Mouse (Mus musculus): ENCODE data around the gene Fubp1. TPM values are rescaled to one million over a fixed set of nuclear protein-coding genes. Genes with fewer than 3 reads are reported as not detected.
"Not testable (repeated sequence)": the region's sequence is repeated elsewhere in the genome, so short reads cannot be mapped to it uniquely, and the experiment has no call there.

The Fubp1 gene
- polyA plus RNA-seq, 2 experiments from 2014 or later = 222 to 239 TPM

DNA sequence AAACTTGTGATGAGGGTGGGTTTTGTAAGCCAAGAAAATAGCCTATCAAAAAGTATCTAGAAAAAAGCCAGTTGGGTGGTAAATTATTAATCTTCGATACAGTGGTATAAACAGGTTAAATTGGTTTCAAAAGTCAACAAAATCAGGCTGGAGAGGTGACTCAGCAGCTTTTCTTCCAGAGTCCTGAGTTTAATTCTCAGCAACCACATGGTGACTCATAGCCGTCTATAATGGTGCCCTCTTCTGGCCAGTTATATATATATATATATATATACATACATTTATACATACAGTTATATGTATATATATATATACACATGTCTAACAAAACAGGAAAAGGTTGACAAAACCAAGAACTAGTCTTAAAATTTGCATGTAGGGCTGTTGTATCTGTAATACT lies 28.6 kb downstream of the Fubp1 start:
- peak; percentile 66 for ATAC-seq

DNA sequence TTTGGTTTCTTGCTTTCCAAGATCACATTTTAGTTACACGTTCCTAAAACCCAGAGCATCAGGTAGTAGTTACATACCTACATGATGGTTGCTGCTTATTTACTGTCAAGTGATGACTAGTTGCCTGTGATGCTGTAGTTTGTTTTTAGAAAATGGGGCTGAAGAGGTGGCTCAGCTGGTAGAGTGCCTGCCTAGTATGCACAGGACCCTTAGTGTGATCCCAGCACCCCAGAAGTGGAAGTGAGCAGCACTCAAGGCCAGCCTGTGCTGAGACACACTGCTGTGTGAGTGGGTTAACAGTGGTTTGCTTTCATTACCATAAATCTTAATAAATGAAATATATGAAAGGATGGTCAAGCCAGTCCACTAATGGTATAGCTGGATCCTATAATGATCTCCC lies 29.4 kb downstream of the Fubp1 start:
- ATAC-seq = no peak

DNA sequence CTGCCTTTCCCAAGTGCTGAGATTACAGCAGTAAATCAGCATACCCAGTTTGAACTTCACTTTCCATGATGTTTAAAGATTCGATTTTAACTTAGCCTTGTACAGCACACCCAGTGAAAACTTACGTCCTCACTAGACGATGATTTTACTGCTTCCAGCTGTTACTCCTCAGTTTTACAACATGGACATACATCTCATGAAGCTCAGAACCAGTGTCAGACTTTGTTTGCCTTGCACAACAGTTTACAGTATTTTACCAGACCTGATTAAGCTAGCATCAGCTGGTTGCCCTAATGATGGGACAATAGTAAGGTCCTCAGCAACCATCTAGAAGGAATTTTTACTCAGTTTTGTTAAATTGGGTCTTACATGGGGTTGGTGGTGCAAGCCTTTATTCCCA lies 30.9 kb downstream of the Fubp1 start:
- ATAC-seq = no peak

DNA sequence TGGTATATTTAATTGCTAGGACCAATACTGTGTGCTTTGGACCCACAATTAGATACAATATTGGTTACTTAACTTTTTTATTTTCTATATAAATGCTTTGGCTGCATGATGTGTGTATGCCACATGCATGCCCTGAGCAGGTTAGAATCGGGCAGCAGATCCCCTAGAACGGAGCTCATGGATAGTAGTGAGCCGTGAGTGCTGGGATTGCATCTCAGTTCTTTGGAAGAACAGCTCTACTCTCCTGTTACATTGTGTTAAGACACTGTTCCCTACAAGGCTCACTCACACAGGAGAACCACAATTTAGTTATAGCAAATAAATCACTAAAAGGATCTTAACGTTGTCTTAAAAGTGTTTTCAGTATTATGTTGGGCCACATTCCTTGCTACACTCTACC lies 33.1 kb downstream of the Fubp1 start:
- ATAC-seq = no peak

DNA sequence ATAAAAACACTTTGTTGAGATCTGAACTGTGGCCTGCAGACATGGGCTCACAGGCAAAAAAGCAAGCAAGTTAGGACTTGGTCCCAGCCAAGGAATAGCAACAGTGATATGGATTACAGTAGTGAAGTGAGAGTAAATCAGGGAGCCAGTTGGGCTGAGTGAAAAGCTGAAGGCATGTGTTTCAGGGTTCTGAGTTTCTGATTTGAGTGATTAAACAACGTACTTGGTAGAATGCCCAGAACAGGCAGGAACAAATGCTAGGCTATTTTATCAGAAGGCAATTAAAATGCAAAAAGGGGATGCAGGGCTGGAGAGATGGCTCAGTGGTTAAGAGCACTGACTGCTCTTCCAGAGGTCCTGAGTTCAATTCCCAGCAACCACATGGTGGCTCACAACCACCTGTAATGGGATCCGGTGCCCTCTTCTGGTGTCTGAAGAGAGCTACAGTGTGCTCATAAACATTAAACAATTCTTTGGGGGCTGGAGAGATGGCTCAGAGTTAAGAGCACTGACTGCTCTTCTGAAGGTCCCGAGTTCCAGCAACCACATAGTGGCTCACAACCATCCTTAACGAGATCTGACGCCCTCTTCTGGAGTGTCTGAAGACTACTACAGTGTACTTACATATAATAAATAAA lies 35.2 kb downstream of the Fubp1 start:
- no peak for ATAC-seq

DNA sequence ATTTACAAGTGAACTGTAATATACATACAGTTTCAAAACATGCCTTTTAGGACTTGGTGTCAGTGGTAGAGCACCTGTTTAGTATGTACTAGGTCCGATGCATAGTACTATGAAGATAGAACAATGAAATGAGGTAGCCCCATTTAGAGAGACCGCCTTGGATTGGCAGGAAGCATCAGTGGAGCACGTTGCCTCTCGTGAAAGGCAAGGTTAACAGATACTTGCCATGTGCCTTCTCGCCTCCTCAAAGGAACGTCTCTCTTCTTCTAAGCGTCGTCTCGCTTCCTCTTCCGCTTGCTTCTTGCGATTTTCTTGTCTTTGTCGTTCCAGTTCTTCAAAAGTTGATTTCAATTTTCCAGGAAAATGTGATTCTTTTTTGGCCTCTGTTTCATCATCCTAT lies 37.5 kb downstream of the Fubp1 start:
- no peak for ATAC-seq

DNA sequence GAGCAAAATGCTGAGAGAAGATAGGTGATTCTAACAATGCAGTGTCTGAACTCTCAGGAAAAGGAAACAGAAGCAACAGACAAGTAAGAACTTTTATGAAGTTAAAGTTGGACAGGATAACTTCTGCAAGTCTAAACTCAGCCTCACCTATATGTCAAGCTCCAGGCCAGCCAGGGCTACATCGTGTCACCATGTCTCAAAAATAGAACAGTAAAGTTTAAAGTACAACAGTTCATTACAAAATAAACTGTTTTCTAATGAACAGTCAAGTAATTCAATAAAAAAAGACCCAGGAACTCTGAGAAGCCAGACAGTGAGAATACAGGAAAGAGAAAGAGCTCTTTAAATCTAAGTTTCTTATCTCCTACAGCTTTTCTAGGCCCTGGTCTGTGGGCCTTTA lies 40.3 kb downstream of the Fubp1 start:
- no peak for ATAC-seq

DNA sequence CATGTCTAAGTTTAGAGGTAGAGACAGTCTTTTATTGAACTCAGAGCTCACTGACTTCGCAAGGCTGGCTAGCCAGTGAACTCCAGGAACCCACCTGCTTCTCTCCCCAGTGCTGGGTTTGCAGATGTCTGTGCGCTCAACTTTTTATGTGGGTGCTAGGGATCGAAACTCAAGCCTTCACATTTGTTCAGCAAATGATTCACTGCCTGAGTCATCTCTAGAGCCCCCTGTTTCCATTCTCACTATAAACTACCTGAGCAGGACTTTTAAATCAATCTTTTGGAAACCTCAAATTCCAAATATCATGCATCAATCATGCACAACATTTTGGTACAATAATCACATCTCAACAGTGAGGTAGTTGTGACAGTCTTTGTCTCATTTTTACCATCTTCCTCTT lies 47.3 kb downstream of the Fubp1 start:
- no peak for ATAC-seq

DNA sequence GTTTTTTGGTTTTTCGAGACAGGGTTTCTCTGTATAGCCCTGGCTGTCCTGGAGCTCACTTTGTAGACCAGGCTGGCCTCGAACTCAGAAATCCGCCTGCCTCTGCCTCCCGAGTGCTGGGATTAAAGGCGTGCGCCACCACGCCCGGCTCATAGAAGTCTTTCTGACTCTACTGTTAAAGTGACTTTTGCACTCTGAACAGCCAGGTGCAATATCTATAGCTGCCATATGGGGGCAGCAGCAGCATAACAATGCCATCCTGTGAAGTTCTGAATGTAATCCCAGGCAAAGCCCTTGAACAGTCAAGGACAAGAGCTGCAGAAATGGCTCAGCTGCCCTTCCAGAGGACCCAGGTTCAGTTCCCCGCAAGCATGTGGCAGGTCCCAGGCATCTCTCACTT lies 49.2 kb downstream of the Fubp1 start:
- ATAC-seq = not testable (repeated sequence)

DNA sequence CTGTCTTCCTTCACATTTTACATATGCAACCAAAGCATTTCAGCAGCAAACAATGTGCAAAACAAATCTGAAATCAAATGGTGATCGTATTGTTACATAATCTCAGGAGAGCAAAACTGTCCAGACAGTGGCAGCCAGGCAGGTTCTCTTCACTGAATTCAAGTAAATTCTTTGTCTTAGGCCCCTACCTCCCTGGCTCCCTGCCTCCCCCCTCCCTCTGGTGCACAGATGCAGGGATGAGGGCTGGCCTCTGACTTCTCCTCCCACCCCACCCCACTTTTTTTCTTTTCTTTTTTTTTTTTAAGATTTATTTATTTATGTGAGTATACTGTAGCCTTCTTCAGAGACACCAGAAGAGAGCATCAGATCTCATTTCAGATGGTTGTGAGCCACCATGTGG lies 50.1 kb downstream of the Fubp1 start:
- ATAC-seq = no peak

DNA sequence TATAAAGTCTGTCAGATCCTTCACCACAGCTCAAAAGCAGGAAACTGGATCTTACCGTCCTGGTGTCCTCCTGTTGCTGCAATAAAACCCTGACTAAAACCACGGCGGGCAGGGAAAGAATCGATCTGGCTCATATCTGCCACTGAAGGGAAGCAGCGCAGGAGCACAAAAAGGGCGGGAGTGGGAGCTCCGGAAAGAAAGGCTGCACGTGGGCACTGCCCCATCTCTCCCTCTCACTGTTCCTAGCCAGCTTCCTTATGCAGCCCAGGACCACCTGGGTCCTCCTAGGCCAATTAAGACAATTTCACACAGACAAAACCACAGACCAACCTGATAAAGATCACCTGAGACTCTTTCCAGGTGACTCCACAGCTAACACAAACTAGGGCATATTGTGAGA lies 51.2 kb downstream of the Fubp1 start:
- no peak for ATAC-seq

DNA sequence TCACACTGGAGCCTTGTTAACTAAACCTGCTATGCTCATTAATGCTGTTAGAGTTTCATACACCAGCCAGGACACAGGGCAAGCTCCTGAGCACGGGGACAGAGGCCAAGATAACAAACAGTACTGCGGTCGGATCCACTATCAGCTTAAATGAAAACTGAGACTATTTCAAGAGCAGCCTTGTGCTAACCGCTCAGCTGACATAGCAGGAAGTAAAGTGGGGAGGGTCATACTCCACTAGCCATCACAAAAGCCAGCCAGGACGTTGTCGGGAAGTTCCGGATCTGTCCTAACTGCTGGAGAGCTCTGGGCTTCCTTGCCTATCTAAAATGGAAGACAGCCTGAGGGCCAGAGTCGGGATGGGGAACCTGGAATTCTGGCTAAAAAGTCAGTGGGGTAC lies 51.7 kb downstream of the Fubp1 start:
- ATAC-seq = no peak

DNA sequence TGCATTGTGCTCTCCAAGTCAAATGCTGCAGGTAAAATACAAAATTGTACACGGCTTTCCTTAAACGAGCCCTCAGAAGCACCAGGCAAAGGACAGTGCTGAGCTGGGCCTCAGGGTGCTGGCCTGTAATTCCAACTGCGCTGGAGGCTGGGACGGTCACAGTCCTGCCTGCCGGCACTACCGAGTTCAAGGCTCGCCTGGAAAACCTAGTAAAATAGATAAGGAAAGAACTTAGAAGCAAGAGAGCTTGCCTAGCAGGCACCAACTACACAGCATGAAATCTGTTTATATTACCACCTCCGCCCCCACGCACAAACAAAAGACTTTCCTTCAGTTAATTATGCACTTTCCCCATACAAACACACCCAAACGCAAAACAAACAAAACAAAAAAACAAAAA lies 54.2 kb downstream of the Fubp1 start:
- ATAC-seq = no peak

DNA sequence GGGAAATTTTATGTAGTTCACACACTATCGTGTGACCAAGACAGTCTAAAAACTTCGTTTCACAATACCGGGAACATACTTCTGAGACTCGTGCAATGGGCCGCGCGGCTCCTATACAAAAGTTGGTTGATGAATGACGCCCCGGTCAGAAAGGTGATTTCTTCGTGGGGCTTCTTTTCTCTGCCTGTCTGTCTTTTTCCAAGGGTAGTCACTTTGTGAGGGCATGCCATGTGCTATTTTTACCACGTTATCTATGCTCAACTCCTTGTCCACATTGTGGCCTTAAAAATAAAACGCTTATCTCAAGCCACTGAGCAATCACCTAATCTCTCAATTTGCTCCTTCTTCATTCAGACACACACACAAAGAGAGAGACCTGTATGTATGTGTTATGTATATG lies 54.6 kb downstream of the Fubp1 start:
- no peak for ATAC-seq

DNA sequence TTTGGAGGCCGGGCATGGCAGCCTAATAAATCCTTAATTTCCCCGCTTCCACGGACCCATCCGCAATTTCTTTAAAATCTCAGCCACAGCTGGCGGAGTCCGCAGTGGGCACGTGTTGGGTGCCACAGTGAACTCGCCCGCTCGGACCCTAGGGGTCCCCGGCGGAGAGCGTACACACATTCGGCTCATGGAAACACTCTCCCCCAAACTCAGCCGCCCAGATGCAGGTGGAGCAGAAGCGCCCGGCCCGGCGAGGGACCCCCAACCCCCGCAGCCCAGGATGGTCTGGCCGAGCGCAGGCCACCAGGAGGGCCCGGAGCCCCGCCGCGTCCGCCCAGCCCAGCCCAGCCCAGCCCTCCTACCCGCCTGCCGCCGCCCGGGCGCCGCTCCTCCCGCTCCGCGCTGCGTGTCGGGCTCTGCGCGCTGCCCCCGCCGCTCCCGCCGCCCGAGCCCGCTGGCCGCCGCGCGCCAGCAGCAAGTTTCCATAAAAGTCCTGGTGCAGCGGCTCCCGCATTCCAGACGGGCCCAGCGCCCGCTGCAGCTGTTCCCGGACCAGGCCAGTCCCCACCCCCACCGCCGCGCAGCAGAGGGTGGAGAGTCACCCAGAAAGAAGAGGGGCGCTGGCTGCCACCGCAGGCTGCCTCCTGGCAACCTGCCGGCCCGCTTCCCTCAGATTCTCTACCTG lies 55.3 kb downstream of the Fubp1 start:
- no peak for ATAC-seq

DNA sequence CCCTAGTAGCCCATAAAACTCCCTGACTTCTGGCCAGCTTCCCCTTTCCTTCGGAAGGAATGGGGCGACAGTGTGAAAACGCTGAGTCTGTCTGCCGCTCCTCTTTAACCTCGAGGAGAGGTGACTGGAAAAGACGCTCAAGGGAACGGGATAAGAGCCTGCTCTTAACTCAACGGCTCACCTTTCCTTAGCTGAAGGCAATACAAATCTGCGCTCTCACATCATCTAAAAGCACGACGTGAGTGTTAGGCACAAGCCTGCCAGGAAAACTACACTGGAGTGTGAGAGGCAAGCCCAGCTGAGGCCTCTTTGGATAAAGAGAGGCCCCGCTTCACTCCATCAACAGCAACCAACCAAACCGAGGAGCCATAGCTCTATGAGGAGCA lies 55.8 kb downstream of the Fubp1 start, which contains the start of gene Nexn:
Gene Nexn, minus strand, starts transcription at position 315 of the 386 bp plus-strand sequence.
- ATAC-seq = no peak

DNA sequence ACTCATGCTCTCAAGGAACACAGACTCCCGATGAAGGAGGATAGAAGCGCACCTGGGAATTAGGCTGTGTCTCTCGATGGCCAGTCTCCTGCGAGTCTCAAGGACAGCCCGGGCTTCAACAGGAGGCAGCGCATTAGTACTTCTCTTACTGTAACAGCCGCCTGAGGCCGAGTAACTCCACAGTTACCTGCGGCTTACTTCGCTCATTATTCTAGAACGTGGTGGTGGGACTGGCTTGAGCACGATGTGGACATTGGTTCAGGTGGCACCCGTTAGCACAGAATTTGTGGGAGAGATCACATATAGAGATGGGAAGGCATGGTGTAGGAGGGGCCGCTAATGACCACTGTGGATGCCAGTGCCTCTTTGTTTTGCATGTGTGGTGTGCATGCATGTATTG lies 57.9 kb downstream of the Fubp1 start:
- ATAC-seq = no peak

DNA sequence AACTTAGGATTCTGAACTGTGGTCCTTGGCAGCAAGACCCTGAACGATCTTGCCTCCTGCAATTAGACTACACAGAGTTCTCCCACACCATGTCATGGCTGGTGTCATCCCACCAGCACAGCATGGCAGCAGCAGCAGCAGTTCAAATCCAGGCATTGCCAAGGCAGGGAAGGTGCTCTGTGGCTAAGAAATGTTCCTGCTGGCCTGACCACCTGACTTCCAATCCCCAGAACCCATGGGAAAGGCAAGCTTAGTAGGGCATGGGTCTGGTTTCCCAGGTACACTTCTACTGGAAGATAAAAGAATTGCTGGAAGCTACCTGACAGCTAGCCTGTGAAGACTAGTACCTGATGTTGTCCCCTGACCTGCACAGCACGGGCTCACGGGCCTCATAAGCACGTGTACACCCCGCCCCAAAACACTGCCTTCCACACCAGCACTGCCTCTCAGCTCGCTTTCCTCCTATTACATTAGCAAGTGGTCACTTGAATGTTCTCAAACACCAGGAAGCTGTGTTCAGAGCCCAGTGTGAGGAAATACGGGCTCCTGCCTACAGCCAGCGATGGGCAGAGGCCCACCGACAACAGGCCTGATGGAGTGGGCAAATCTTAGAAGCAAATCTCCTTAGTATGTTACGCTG lies 61.0 kb downstream of the Fubp1 start:
- no peak for ATAC-seq

DNA sequence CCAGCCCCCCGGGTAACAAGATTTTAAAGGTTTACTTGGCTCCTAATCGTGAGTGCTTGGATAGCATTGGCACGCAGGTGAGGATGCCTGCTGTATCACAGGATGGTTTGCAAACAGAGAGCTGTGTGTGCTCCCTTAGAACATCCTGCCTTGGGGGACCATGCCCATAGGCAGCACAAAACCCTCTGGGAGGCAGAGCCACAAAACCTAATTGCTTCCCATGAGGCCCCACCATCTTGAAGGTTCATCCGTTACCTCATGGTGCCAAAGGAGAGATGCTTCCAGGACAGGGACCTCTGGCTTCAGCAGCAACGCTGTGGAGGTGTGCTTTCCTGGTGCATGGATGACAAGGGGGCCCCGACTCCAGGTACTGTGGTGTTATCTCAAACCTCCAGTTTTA lies 61.7 kb downstream of the Fubp1 start:
- ATAC-seq = no peak

DNA sequence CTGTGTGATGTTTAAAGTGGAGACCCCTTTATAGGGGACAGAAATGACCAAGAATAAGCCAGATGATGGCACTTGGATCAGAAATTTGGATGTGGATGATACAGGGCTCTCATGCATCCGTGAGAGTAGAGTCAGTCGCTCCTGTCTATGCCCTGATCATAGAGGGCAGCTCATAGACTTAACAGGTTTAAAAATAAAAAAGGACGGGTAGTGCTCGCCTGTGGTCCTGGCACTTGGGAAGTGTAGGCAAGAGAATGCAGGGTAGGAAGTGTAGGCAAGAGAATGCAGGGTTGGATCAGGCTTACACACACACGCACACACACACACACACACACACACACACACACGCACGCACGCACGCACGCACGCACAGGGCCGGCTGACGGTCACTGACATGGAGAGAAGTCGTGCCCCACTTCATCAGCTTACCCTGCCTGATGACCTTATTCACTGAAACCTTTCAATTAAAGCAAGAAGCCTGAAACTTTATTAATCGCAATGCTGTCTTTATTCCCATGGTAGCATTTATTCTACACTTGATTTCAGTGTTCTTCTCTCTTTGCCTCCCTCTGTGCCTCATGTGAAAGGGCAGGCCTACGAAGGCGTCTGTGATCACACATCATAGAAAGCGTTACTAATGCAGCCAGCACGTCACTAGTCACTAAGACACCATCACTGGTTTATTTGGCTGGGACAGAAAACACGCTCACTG lies 62.9 kb downstream of the Fubp1 start:
- ATAC-seq = no peak

DNA sequence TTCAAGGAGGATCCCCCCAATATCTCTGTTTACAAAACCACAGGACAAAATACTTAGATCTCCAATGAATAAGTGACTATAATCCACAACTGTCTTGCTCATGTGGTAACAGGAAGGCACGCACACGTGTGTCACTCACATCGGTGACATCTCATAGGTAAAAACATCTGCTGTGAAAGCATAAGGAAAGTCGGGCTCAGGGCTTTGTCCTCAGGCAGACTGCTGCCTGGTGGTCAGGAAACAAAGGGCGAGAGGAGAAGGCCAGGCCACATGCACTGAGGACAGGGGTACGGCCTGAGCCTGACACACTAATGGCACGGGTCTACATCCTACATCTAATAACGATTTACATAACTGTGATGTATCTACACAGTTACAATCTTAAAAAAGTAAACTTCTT lies 64.8 kb downstream of the Fubp1 start:
- ATAC-seq = no peak

DNA sequence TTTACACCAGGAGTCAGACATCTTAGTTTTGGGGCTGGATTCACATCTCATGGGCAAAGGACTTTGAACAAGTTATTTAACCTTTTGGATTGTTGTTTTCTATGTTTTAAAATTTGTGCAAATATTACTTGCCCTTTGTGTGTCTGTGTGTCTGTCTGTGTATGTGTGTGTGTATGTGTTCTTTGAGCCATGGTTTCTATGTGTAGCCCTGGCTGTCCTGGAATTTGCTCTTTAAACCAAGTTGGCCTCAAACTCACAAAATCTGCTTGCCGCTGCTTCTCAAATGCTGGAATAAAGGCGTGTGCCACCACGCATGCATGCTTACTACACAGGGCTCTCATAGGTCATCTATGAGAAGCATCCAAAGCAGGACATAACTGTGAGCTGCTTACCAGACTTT lies 66.7 kb downstream of the Fubp1 start:
- ATAC-seq = no peak

DNA sequence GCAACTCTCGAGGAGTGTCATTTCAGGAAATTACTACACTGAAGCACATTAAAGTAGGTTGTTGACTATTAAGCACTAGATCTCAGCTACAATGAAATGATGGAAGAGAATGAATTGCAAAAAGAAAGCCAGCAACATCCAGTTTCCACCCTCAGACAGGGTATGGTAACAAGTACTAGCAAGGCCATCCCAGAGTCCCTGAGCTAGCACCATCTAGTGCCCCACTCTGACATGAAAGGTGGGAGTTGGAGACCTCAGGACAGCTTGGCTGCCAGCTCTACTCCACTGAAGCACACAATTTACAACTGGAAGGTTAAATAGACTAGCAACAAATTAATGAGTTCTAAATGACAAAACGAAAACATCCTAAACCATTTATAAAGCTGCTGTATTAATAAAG lies 67.7 kb downstream of the Fubp1 start:
- no peak for ATAC-seq

DNA sequence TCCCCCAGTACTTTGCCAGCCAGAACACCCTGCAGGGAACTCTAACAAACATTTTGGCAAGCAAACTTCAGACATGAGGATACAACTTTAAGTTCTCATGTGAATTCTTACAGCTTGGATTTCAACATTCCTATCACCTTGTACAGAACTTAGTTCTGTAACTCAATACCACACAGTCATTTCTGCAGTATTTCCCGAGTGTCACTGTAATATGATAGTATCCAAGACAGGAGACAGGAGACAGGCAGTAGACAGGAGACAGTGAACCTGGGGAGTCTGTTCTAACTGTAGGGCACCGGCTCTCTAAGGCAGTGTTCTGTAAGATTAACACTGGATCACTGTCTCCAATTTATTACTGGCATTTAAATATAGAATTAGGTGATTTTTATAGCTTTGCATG lies 68.2 kb downstream of the Fubp1 start:
- ATAC-seq = no peak
